Mouse (Mus musculus) CH12.LX (cell line): ENCODE data around the gene Lyst. TPM values are rescaled to one million over a fixed set of nuclear protein-coding genes. Genes with fewer than 3 reads are reported as not detected.
"Not testable (repeated sequence)": the region's sequence is repeated elsewhere in the genome, so short reads cannot be mapped to it uniquely, and the experiment has no call there.

ENCODE experiments used
- DNase-seq: peaks from one replicate; pipeline ENCODE4 v3.0.0-alpha.2; 2013; ENCODE audit errors: extremely low read depth
- H3K27ac ChIP-seq: 2 replicates; pipeline ENCODE4 v1.5.1; 2012; ENCODE audit warnings: low read depth, mild to moderate bottlenecking, control low read depth, moderate library complexity; ENCODE audit not compliant: insufficient read depth
- H3K27me3 ChIP-seq: replicated peaks from 2 replicates; pipeline ENCODE3; 2012; ENCODE audit warnings: inconsistent platforms
- H3K36me3 ChIP-seq, 2 experiments: replicated peaks in 1 of 2; 2 replicates each; pipeline versions ENCODE3 to v1.6.1; 2012; ENCODE audit warnings: inconsistent platforms in 1 of 2, low read length in 1 of 2, mild to moderate bottlenecking in 1 of 2, mixed read lengths in 1 of 2, moderate library complexity in 1 of 2; ENCODE audit not compliant: control insufficient read depth in 1 of 2, insufficient read depth in 1 of 2
- H3K4me1 ChIP-seq, 2 experiments: 2 replicates each; pipeline ENCODE4 v1.6.1; 2012; ENCODE audit warnings: inconsistent platforms in 1 of 2, moderate library complexity in 1 of 2; ENCODE audit not compliant: insufficient read depth in 2 of 2, control insufficient read depth in 1 of 2
- H3K4me2 ChIP-seq: 2 replicates; pipeline ENCODE4 v1.6.1; 2012; ENCODE audit warnings: low read depth, mild to moderate bottlenecking, control low read depth; ENCODE audit not compliant: poor library complexity, insufficient read depth, severe bottlenecking
- H3K4me3 ChIP-seq, 3 experiments: fragments of 150-350 bp in 1 of 3; sonication (generic) in 1 of 3; replicated peaks in 1 of 3; 2 replicates each; pipeline versions ENCODE3 to v1.5.1; 2011 to 2012; ENCODE audit warnings: low read depth in 2 of 3, low read length in 2 of 3, mild to moderate bottlenecking in 2 of 3, moderate library complexity in 2 of 3, control low read depth in 1 of 3, improper control_type of control experiment in 1 of 3, inconsistent platforms in 1 of 3, mixed read lengths in 1 of 3; ENCODE audit not compliant: poor library complexity in 1 of 3
- H3K79me2 ChIP-seq: replicated peaks from 2 replicates; pipeline ENCODE4 v1.6.1; 2012; ENCODE audit warnings: mild to moderate bottlenecking, moderate library complexity; ENCODE audit not compliant: control insufficient read depth, poor library complexity, insufficient read depth, severe bottlenecking; ENCODE audit errors: extremely low read depth
- H3K9ac ChIP-seq: 2 replicates; pipeline ENCODE4 v1.6.1; 2012; ENCODE audit warnings: low read depth, mild to moderate bottlenecking, control low read depth, moderate library complexity; ENCODE audit not compliant: insufficient read depth
- H3K9me3 ChIP-seq: replicated peaks from 2 replicates; pipeline ENCODE3; 2012; ENCODE audit warnings: low read length, inconsistent platforms, mixed read lengths
- BHLHE40 ChIP-seq: IDR thresholded peaks from 2 replicates; pipeline ENCODE4 v1.6.1; 2011; ENCODE audit warnings: mild to moderate bottlenecking, low read depth, low read length, improper control_type of control experiment
- CHD2 ChIP-seq: IDR thresholded peaks from 2 replicates; pipeline ENCODE4 v1.6.1; 2011; ENCODE audit warnings: low read length, improper control_type of control experiment
- CTCF ChIP-seq, 2 experiments: IDR thresholded peaks in 1 of 2; conservative IDR thresholded peaks in 1 of 2; 2 replicates each; pipeline ENCODE4 v1.5.1; 2011 to 2012; ENCODE audit warnings: low read depth in 2 of 2, low read length in 2 of 2, improper control_type of control experiment in 1 of 2, inconsistent platforms in 1 of 2, mild to moderate bottlenecking in 1 of 2, moderate library complexity in 1 of 2
- E2F4 ChIP-seq: IDR thresholded peaks from 2 replicates; pipeline ENCODE4 v1.6.1; 2011; ENCODE audit warnings: low read depth, low read length, improper control_type of control experiment; ENCODE audit not compliant: insufficient replicate concordance
- ELF1 ChIP-seq: IDR thresholded peaks from 2 replicates; pipeline ENCODE4 v1.6.1; 2014; ENCODE audit warnings: low read depth, mild to moderate bottlenecking, inconsistent platforms, low read length, improper control_type of control experiment
- ETS1 ChIP-seq: conservative IDR thresholded peaks from 2 replicates; pipeline ENCODE4 v1.6.1; 2012; ENCODE audit warnings: low read depth, mild to moderate bottlenecking, inconsistent platforms, low read length, improper control_type of control experiment, moderate library complexity
- GABPA ChIP-seq: IDR thresholded peaks from 2 replicates; pipeline ENCODE4 v1.6.1; 2012; ENCODE audit warnings: low read depth, low read length, improper control_type of control experiment, inconsistent platforms; ENCODE audit not compliant: insufficient replicate concordance
- JUN ChIP-seq: IDR thresholded peaks from 2 replicates; pipeline ENCODE4 v1.6.1; 2011; ENCODE audit warnings: low read depth, mild to moderate bottlenecking, low read length, improper control_type of control experiment, moderate library complexity; ENCODE audit not compliant: insufficient read depth
- KAT2A ChIP-seq: IDR thresholded peaks from 2 replicates; pipeline ENCODE4 v1.6.1; 2012; ENCODE audit warnings: low read length, improper control_type of control experiment, inconsistent platforms; ENCODE audit not compliant: insufficient replicate concordance
- MAFK ChIP-seq: IDR thresholded peaks from 2 replicates; pipeline ENCODE4 v1.6.1; 2011; ENCODE audit warnings: low read length, improper control_type of control experiment; ENCODE audit not compliant: insufficient replicate concordance
- MAX ChIP-seq: IDR thresholded peaks from 2 replicates; pipeline ENCODE4 v1.6.1; 2011; ENCODE audit warnings: low read length, improper control_type of control experiment
- NRF1 ChIP-seq: IDR thresholded peaks from 2 replicates; pipeline ENCODE4 v1.6.1; 2014; ENCODE audit warnings: low read depth, mild to moderate bottlenecking, inconsistent platforms, low read length, improper control_type of control experiment, moderate library complexity
- POLR2AphosphoS2 ChIP-seq: IDR thresholded peaks from 2 replicates; pipeline ENCODE4 v1.6.1; 2011; ENCODE audit warnings: low read depth, low read length, improper control_type of control experiment
- RAD21 ChIP-seq: IDR thresholded peaks from 2 replicates; pipeline ENCODE4 v1.6.1; 2011; ENCODE audit warnings: low read depth, mild to moderate bottlenecking, low read length, improper control_type of control experiment, moderate library complexity
- RCOR1 ChIP-seq: conservative IDR thresholded peaks from 2 replicates; pipeline ENCODE4 v1.6.1; 2012; ENCODE audit warnings: low read depth, mild to moderate bottlenecking, inconsistent platforms, low read length, improper control_type of control experiment
- TCF12 ChIP-seq: IDR thresholded peaks from 2 replicates; pipeline ENCODE4 v1.6.1; 2014; ENCODE audit warnings: low read depth, mild to moderate bottlenecking, inconsistent platforms, low read length, improper control_type of control experiment
- UBTF ChIP-seq: IDR thresholded peaks from 2 replicates; pipeline ENCODE4 v1.6.1; 2012; ENCODE audit warnings: low read depth, mild to moderate bottlenecking, inconsistent platforms, low read length, improper control_type of control experiment, moderate library complexity
- USF1 ChIP-seq: IDR thresholded peaks from 2 replicates; pipeline ENCODE4 v1.6.1; 2014; ENCODE audit warnings: low read depth, mild to moderate bottlenecking, inconsistent platforms, low read length, improper control_type of control experiment
- USF2 ChIP-seq: conservative IDR thresholded peaks from 2 replicates; pipeline ENCODE4 v1.6.1; 2011; ENCODE audit warnings: low read depth, low read length, improper control_type of control experiment
- ZC3H11A ChIP-seq: IDR thresholded peaks from 2 replicates; pipeline ENCODE4 v1.6.1; 2012; ENCODE audit warnings: low read depth, mild to moderate bottlenecking, inconsistent platforms, low read length, improper control_type of control experiment
- dilution Hi-C: fragments of 300-500 bp; cut with MboI; formaldehyde crosslinking; loops from 2 replicates; pipeline ENCODE4 v1.14.3; 2020; ENCODE audit warnings: low sequenced_read_pairs; ENCODE audit not compliant: extremely low pct_unique_long_range_greater_than_20kb, extremely low pct_ligation_motif_present
- in situ Hi-C: fragments of 300-500 bp; cut with MboI; formaldehyde crosslinking; loops from 3 replicates; pipeline ENCODE4 v1.14.3; 2019; ENCODE audit warnings: low sequenced_read_pairs, low pct_ligation_motif_present, low pct_unique_long_range_greater_than_20kb, mixed read lengths
- polyA plus RNA-seq: library from polyadenylated mRNA; unstranded; fragments of >175 nt; gene quantifications from 2 replicates; pipeline ENCODE4 v1.2.1, GENCODE M21; 2012; ENCODE audit warnings: low read depth; ENCODE audit not compliant: insufficient read length
- total RNA-seq, 2 experiments: library from RNA; depleted of rRNA; stranded (reverse); fragments of 300-350 nt in 1 of 2; fragments of >200 nt in 1 of 2; gene quantifications; 2 replicates each; pipeline ENCODE4 v1.2.3; 2012 to 2014

Gene Lyst
- total and polyA plus RNA-seq, 3 experiments: 33.1 to 61.1 (median 34.8) TPM

DNA sequence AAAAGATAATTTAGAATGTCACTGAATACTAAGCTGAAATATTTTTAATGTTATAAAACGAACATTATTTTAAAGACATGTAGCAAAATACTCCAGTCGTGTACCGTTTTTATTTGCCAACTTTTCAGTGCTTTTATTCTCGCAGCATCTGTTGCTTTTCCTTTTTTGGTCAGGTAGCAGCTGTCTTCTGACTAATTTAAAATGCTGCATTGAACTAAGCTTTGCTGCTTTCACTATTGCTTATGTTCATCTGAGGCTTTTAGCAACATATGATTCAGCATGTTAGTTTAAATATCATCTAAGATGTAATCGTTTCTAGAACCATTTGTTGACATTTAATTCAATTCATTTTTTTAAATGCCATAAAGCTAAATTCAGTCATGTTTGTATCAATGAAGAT lies 113.3 kb downstream of the Lyst start:
- Histone ChIP-seq H3K27me3 (no peaks in the 10 kb centered on the region), H3K4me3 (no peak overlapping the region), H3K79me2 (no peaks in the 10 kb centered on the region), H3K9me3 (no peaks in the 10 kb centered on the region), H3K4me1 (no peaks in the 10 kb centered on the region), H3K27ac (no peak overlapping the region), H3K9ac (no peak overlapping the region), H3K4me2 (no peak overlapping the region), H3K36me3 (peaks cover 32 to 56% of the 10 kb centered on the region in 2 experiments)
- no peak for DNase-seq
- dilution Hi-C loops: no loop called here
- in situ Hi-C loops: no loop called here
- no peak for TF ChIP-seq TCF12
- TF ChIP-seq RCOR1: no peak
- no peak for TF ChIP-seq ETS1
- no peak for TF ChIP-seq JUN
- TF ChIP-seq ZC3H11A: no peak
- no peak for TF ChIP-seq MAX
- no peak for TF ChIP-seq USF2
- TF ChIP-seq NRF1: no peak
- no peak for TF ChIP-seq BHLHE40
- no peak for TF ChIP-seq ELF1
- TF ChIP-seq CTCF (conservative IDR thresholded peaks at IDR 0.05 in 1 of 2, IDR thresholded peaks at IDR 0.05 in 1 of 2; ENCODE audit: low read depth in 2 of 2, low read length in 2 of 2): no peak
- no peak for TF ChIP-seq USF1
- no peak for TF ChIP-seq KAT2A
- TF ChIP-seq UBTF: no peak
- TF ChIP-seq CHD2: no peak
- no peak for TF ChIP-seq MAFK
- TF ChIP-seq POLR2AphosphoS2: no peak
- TF ChIP-seq E2F4: no peak
- TF ChIP-seq GABPA: no peak
- no peak for TF ChIP-seq RAD21

DNA sequence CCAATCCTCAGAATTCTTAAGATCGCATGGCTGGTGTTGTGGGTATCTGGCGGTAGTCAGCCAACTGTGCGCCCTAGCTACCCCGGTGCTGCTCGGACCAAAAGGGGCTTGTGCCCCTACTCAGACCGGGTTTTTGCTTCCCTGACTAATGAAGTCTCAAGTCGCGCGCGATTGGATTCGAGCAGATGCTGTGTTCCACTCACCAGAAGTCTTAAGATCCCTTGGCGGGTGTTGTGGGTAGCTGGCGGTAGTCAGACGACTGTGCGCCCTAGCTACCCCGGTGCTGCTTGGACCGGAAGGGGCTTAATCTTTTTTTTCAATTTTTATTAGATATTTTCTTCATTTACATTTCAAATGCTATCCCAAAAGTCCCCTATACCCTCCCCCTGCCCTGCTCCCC lies 131.2 kb downstream of the Lyst start:
- H3K4me1 ChIP-seq, H3K9me3 ChIP-seq, H3K4me3 ChIP-seq, dilution Hi-C loops, H3K27me3 ChIP-seq, H3K27ac ChIP-seq, DNase-seq, in situ Hi-C loops, H3K79me2 ChIP-seq, H3K9ac ChIP-seq, H3K4me2 ChIP-seq: not testable (repeated sequence)
- H3K36me3 ChIP-seq: peaks cover 29 to 34% of the 10 kb centered on the region in 2 experiments
